Mouse (Mus musculus) induced T-regulatory cell, adult 2 months (primary cell): ENCODE measurements at regions not wholly inside any gene's neighbourhood (a gene's known extent, or its start where the extent isn't known, plus 50 kb on each side); places are given as distances from the start of the nearest gene placed in this dataset.
A peak's percentile ranks its signal among the peaks of the same experiment; 100 is the strongest.

Experiments used
- DNase-seq: peaks from one replicate; pipeline ENCODE4 v3.0.0-alpha.2; 2012; ENCODE audit warnings: low read depth

- DNase-seq: no peak
Observed at GRCm38 (mm10) chr10:66861421-66861820, 234.5 kb upstream of the Jmjd1c start.

GRCm38 (mm10) chr10:66864161-66864862 is 231.6 kb upstream of the Jmjd1c start:
- DNase-seq: peak; percentile 89

GRCm38 (mm10) chr10:66865010-66865582 is 230.8 kb upstream of the Jmjd1c start:
- DNase-seq: peak; percentile 60

- DNase-seq: no peak
Observed at GRCm38 (mm10) chr10:66871133-66871664, 224.7 kb upstream of the Jmjd1c start.

- no peak for DNase-seq
Observed at GRCm38 (mm10) chr10:66871673-66872072, 224.3 kb upstream of the Jmjd1c start.

GRCm38 (mm10) chr10:66873468-66873867 is 222.5 kb upstream of the Jmjd1c start:
- DNase-seq: no peak

- no peak for DNase-seq
Observed at GRCm38 (mm10) chr10:66879071-66879470, 216.9 kb upstream of the Jmjd1c start.

GRCm38 (mm10) chr10:66882825-66883224 is 213.1 kb upstream of the Jmjd1c start:
- no peak for DNase-seq

- DNase-seq: no peak
Observed at GRCm38 (mm10) chr10:66885575-66885974, 210.3 kb upstream of the Jmjd1c start.

GRCm38 (mm10) chr10:66889786-66890555 is 206.0 kb upstream of the Jmjd1c start:
- DNase-seq: no peak

- DNase-seq: no peak
Observed at GRCm38 (mm10) chr10:66891811-66892210, 204.1 kb upstream of the Jmjd1c start.

- no peak for DNase-seq
Observed at GRCm38 (mm10) chr10:66893836-66894235, 202.1 kb upstream of the Jmjd1c start.

GRCm38 (mm10) chr10:66896698-66897622 is 199.0 kb upstream of the Jmjd1c start:
- no peak for DNase-seq

- DNase-seq: no peak
Observed at GRCm38 (mm10) chr10:66899724-66900123, 196.2 kb upstream of the Jmjd1c start.

GRCm38 (mm10) chr10:66900781-66901180 is 195.1 kb upstream of the Jmjd1c start:
- DNase-seq: no peak

GRCm38 (mm10) chr10:66901873-66902272 is 194.1 kb upstream of the Jmjd1c start:
- no peak for DNase-seq

- DNase-seq: no peak
Observed at GRCm38 (mm10) chr10:66904552-66905367, 191.2 kb upstream of the Jmjd1c start.

GRCm38 (mm10) chr10:66907842-66908241 is 188.1 kb upstream of the Jmjd1c start:
- DNase-seq: no peak

- DNase-seq: peak; percentile 88
Observed at GRCm38 (mm10) chr10:66909204-66909889, 186.6 kb upstream of the Jmjd1c start.
